In the genomic region with DNA sequence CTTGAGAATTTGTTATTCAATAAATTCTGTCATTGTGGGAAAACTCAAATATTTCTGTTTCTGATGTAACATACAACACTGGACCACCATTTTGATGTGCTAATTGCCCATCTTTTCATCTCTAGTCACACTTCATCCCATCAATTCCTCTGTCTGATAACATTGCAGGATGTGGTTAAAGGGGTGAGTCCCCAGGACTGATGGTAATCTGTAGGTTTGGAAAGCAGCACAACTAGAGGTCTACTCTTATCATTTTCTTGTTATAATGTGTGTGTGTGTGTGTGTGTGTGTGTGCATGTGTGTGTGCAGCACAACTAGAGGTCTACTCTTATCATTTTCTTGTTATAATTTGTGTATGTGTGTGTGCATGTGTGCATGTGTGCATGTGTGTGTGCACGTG, we compare ENCODE assay signal across 26 mouse cellular contexts.
"Had no signal": no experiment of that assay in that cellular context is flagged by ENCODE, and none has a peak within 500 bp of the region (broad histone marks: within the 10 kb centered on the region; RNA-seq: fewer than 3 reads in every experiment).

No protein-coding gene starts in this region.

- H3K36me3 ChIP-seq: embryonic facial prominence, embryonic 10.5 days; embryonic facial prominence, embryonic 12.5 days; embryonic facial prominence, embryonic 13.5 days; embryonic facial prominence, embryonic 15.5 days; forebrain, embryonic 10.5 days; forebrain, embryonic 12.5 days; forebrain, embryonic 15.5 days had no signal

- H3K9ac ChIP-seq: embryonic facial prominence, embryonic 12.5 days; embryonic facial prominence, embryonic 13.5 days; embryonic facial prominence, embryonic 15.5 days; forebrain, embryonic 12.5 days; forebrain, embryonic 13.5 days; forebrain, embryonic 15.5 days; forebrain, postnatal 0 days had no signal

- ATAC-seq: forebrain, embryonic 13.5 days; forebrain, embryonic 14.5 days; forebrain, embryonic 15.5 days; forebrain, embryonic 16.5 days; forebrain, postnatal 0 days had no signal

- DNase-seq: cerebellum, adult 9-10 months; cerebellum, adult 9-11 months; cerebellum, postnatal 10 days; cerebellum, postnatal 14 days; cerebellum, postnatal 25 days; cerebellum, postnatal 36 days; embryo, embryonic 11 days; forebrain, postnatal 0 days; gastrocnemius, adult 2 months; gastrocnemius, postnatal 10 days; gastrocnemius, postnatal 14 days; gastrocnemius, postnatal 25 days; gastrocnemius, postnatal 36 days; heart, adult 18-20 months; heart, adult 2 months had no signal

- H3K9me3 ChIP-seq: embryonic facial prominence, embryonic 10.5 days; embryonic facial prominence, embryonic 12.5 days; embryonic facial prominence, embryonic 13.5 days; embryonic facial prominence, embryonic 15.5 days; forebrain, embryonic 10.5 days; forebrain, embryonic 12.5 days; forebrain, embryonic 13.5 days; forebrain, embryonic 15.5 days had no signal

- H3K4me3 ChIP-seq: embryonic facial prominence, embryonic 10.5 days; embryonic facial prominence, embryonic 12.5 days; embryonic facial prominence, embryonic 13.5 days; embryonic facial prominence, embryonic 15.5 days; erythroblast, embryonic 14.5 days; forebrain, embryonic 10.5 days; forebrain, embryonic 12.5 days; forebrain, embryonic 13.5 days; forebrain, embryonic 15.5 days; gastrocnemius, adult 2 months; heart, adult 2 months had no signal

- H3K27ac ChIP-seq: embryonic facial prominence, embryonic 10.5 days; embryonic facial prominence, embryonic 12.5 days; embryonic facial prominence, embryonic 13.5 days; embryonic facial prominence, embryonic 15.5 days; forebrain, embryonic 10.5 days; forebrain, embryonic 12.5 days; forebrain, embryonic 13.5 days; forebrain, embryonic 15.5 days; gastrocnemius, adult 2 months; heart, adult 2 months had no signal

- H3K4me1 ChIP-seq: embryonic facial prominence, embryonic 10.5 days; embryonic facial prominence, embryonic 12.5 days; embryonic facial prominence, embryonic 13.5 days; embryonic facial prominence, embryonic 15.5 days; forebrain, embryonic 10.5 days; forebrain, embryonic 12.5 days; forebrain, embryonic 13.5 days; forebrain, embryonic 15.5 days had no signal

- H3K4me2 ChIP-seq: embryonic facial prominence, embryonic 12.5 days; embryonic facial prominence, embryonic 13.5 days; embryonic facial prominence, embryonic 15.5 days; forebrain, embryonic 12.5 days; forebrain, embryonic 13.5 days; forebrain, embryonic 15.5 days had no signal

- H3K27me3 ChIP-seq: embryonic facial prominence, embryonic 12.5 days; embryonic facial prominence, embryonic 13.5 days; embryonic facial prominence, embryonic 15.5 days; forebrain, embryonic 12.5 days; forebrain, embryonic 13.5 days; forebrain, embryonic 15.5 days had no signal
